Mouse (Mus musculus): Measurements from ENCODE around the gene Erp44. TPM values are rescaled to one million over a fixed set of nuclear protein-coding genes. Genes with fewer than 3 reads are reported as not detected.

Gene Erp44
- polyA plus RNA-seq, 1 experiment from 2014 or later, result 84.5 TPM

GRCm38 (mm10) chr4:48226800-48227199, 52.6 kb downstream of the Erp44 start:
- ATAC-seq (replicated peaks; ENCODE audit: insufficient number of reproducible peaks, low FRiP score, low TSS enrichment, low read depth) (no peak), DNase-seq (ENCODE audit: low spot score) (no peak)
- no peaks in the 10 kb centered on the region for H3K9me3 ChIP-seq (replicated peaks; ENCODE audit: control insufficient read depth, low read length)

GRCm38 (mm10) chr4:48225604-48226003, 53.8 kb downstream of the Erp44 start:
- WGBS, result 59% methylated on average over 3 of the region's 3 CpGs
- H3K27me3 ChIP-seq (ENCODE audit: control insufficient read depth, insufficient read depth, low read length), result no peaks in the 10 kb centered on the region
- H3K27ac ChIP-seq (replicated peaks; ENCODE audit: low read depth, low read length), result no peak overlapping the region
- no peak overlapping the region for H3K4me3 ChIP-seq (ENCODE audit: low read depth, low read length)
- H3K36me3 ChIP-seq (replicated peaks; ENCODE audit: control insufficient read depth, insufficient read depth, low read depth, low read length), result no peaks in the 10 kb centered on the region
- no peaks in the 10 kb centered on the region for H3K9me3 ChIP-seq (replicated peaks; ENCODE audit: control insufficient read depth, low read length)
- ATAC-seq (replicated peaks; ENCODE audit: insufficient number of reproducible peaks, low FRiP score, low TSS enrichment, low read depth) (no peak), DNase-seq (ENCODE audit: low spot score) (no peak)
- H3K9ac ChIP-seq (replicated peaks; ENCODE audit: low read length), result no peak overlapping the region
- no peaks in the 10 kb centered on the region for H3K4me1 ChIP-seq (ENCODE audit: control insufficient read depth, insufficient read depth, low read length)
- no peak overlapping the region for H3K4me2 ChIP-seq (ENCODE audit: low read depth, low read length)

More at GRCm38 (mm10) chr4:48226800-48227199, 52.6 kb downstream of the Erp44 start:
- no peaks in the 10 kb centered on the region for H3K36me3 ChIP-seq (replicated peaks; ENCODE audit: control insufficient read depth, insufficient read depth, low read depth, low read length)
- no peak overlapping the region for H3K27ac ChIP-seq (replicated peaks; ENCODE audit: low read depth, low read length)
- H3K27me3 ChIP-seq (ENCODE audit: control insufficient read depth, insufficient read depth, low read length), result no peaks in the 10 kb centered on the region
- 76% methylated on average over 3 of the region's 3 CpGs for WGBS
- no peak overlapping the region for H3K9ac ChIP-seq (replicated peaks; ENCODE audit: low read length)
- no peak overlapping the region for H3K4me2 ChIP-seq (ENCODE audit: low read depth, low read length)
- no peak overlapping the region for H3K4me3 ChIP-seq (ENCODE audit: low read depth, low read length)
- H3K4me1 ChIP-seq (ENCODE audit: control insufficient read depth, insufficient read depth, low read length), result no peaks in the 10 kb centered on the region

GRCm38 (mm10) chr4:48225173-48225572, 54.2 kb downstream of the Erp44 start:
- H3K36me3 ChIP-seq (replicated peaks; ENCODE audit: control insufficient read depth, insufficient read depth, low read depth, low read length), result no peaks in the 10 kb centered on the region
- WGBS, result 19% methylated on average over 2 of the region's 2 CpGs
- no peaks in the 10 kb centered on the region for H3K4me1 ChIP-seq (ENCODE audit: control insufficient read depth, insufficient read depth, low read length)
- no peaks in the 10 kb centered on the region for H3K9me3 ChIP-seq (replicated peaks; ENCODE audit: control insufficient read depth, low read length)
- H3K27ac ChIP-seq (replicated peaks; ENCODE audit: low read depth, low read length), result no peak overlapping the region
- DNase-seq (ENCODE audit: low spot score), result peak; percentile 71
- no peak overlapping the region for H3K4me3 ChIP-seq (ENCODE audit: low read depth, low read length)
- H3K9ac ChIP-seq (replicated peaks; ENCODE audit: low read length), result no peak overlapping the region
- no peak overlapping the region for H3K4me2 ChIP-seq (ENCODE audit: low read depth, low read length)
- H3K27me3 ChIP-seq (ENCODE audit: control insufficient read depth, insufficient read depth, low read length), result no peaks in the 10 kb centered on the region
- ATAC-seq (replicated peaks; ENCODE audit: insufficient number of reproducible peaks, low FRiP score, low TSS enrichment, low read depth), result 0 out of 2 replicates have a peak, but pooled peaks have one; percentile 56

GRCm38 (mm10) chr4:48203564-48203963, 75.8 kb downstream of the Erp44 start:
- no peak overlapping the region for H3K4me2 ChIP-seq (ENCODE audit: low read depth, low read length)
- H3K4me1 ChIP-seq (ENCODE audit: control insufficient read depth, insufficient read depth, low read length), result no peaks in the 10 kb centered on the region
- no peak overlapping the region for H3K9ac ChIP-seq (replicated peaks; ENCODE audit: low read length)
- H3K9me3 ChIP-seq (replicated peaks; ENCODE audit: control insufficient read depth, low read length), result no peaks in the 10 kb centered on the region
- DNase-seq (ENCODE audit: low spot score) (no peak), ATAC-seq (replicated peaks; ENCODE audit: insufficient number of reproducible peaks, low FRiP score, low TSS enrichment, low read depth) (no peak)
- H3K4me3 ChIP-seq (ENCODE audit: low read depth, low read length), result no peak overlapping the region
- 88% methylated on average over 4 of the region's 4 CpGs for WGBS
- H3K36me3 ChIP-seq (replicated peaks; ENCODE audit: control insufficient read depth, insufficient read depth, low read depth, low read length), result no peaks in the 10 kb centered on the region; the same call in 1 of the 2 replicates
- no peak overlapping the region for H3K27ac ChIP-seq (replicated peaks; ENCODE audit: low read depth, low read length)
- H3K27me3 ChIP-seq (ENCODE audit: control insufficient read depth, insufficient read depth, low read length), result no peaks in the 10 kb centered on the region

GRCm38 (mm10) chr4:48198447-48198846, 80.9 kb downstream of the Erp44 start:
- WGBS, result 90% methylated on average over 8 of the region's 8 CpGs

GRCm38 (mm10) chr4:48197925-48198324, 81.4 kb downstream of the Erp44 start:
- H3K4me1 ChIP-seq (ENCODE audit: control insufficient read depth, insufficient read depth, low read length), result no peaks in the 10 kb centered on the region
- H3K36me3 ChIP-seq (replicated peaks; ENCODE audit: control insufficient read depth, insufficient read depth, low read depth, low read length), result no peaks in the 10 kb centered on the region; the same call in 1 of the 2 replicates
- no peak overlapping the region for H3K27ac ChIP-seq (replicated peaks; ENCODE audit: low read depth, low read length)
- no peak overlapping the region for H3K4me2 ChIP-seq (ENCODE audit: low read depth, low read length)
- WGBS, result 83% methylated on average over 3 of the region's 3 CpGs
- DNase-seq (ENCODE audit: low spot score), result no peak
- no peaks in the 10 kb centered on the region for H3K27me3 ChIP-seq (ENCODE audit: control insufficient read depth, insufficient read depth, low read length)
- no peak overlapping the region for H3K4me3 ChIP-seq (ENCODE audit: low read depth, low read length)
- H3K9ac ChIP-seq (replicated peaks; ENCODE audit: low read length), result no peak overlapping the region
- no peak for ATAC-seq (replicated peaks; ENCODE audit: insufficient number of reproducible peaks, low FRiP score, low TSS enrichment, low read depth)
- no peaks in the 10 kb centered on the region for H3K9me3 ChIP-seq (replicated peaks; ENCODE audit: control insufficient read depth, low read length)

More at GRCm38 (mm10) chr4:48198447-48198846, 80.9 kb downstream of the Erp44 start:
- no peak overlapping the region for H3K27ac ChIP-seq (replicated peaks; ENCODE audit: low read depth, low read length)
- H3K4me2 ChIP-seq (ENCODE audit: low read depth, low read length), result no peak overlapping the region
- no peak overlapping the region for H3K4me3 ChIP-seq (ENCODE audit: low read depth, low read length)
- H3K9ac ChIP-seq (replicated peaks; ENCODE audit: low read length), result no peak overlapping the region
- no peak for DNase-seq (ENCODE audit: low spot score)
- no peak for ATAC-seq (replicated peaks; ENCODE audit: insufficient number of reproducible peaks, low FRiP score, low TSS enrichment, low read depth)
- H3K4me1 ChIP-seq (ENCODE audit: control insufficient read depth, insufficient read depth, low read length), result no peaks in the 10 kb centered on the region
- H3K36me3 ChIP-seq (replicated peaks; ENCODE audit: control insufficient read depth, insufficient read depth, low read depth, low read length), result no peaks in the 10 kb centered on the region; the same call in 1 of the 2 replicates
- H3K9me3 ChIP-seq (replicated peaks; ENCODE audit: control insufficient read depth, low read length), result no peaks in the 10 kb centered on the region
- H3K27me3 ChIP-seq (ENCODE audit: control insufficient read depth, insufficient read depth, low read length), result no peaks in the 10 kb centered on the region

GRCm38 (mm10) chr4:48182115-48182806, 97.1 kb downstream of the Erp44 start:
- no peaks in the 10 kb centered on the region for H3K4me1 ChIP-seq (ENCODE audit: control insufficient read depth, insufficient read depth, low read length)
- H3K36me3 ChIP-seq (replicated peaks; ENCODE audit: control insufficient read depth, insufficient read depth, low read depth, low read length), result no peaks in the 10 kb centered on the region
- 87% methylated on average over 8 of the region's 8 CpGs for WGBS
- no peaks in the 10 kb centered on the region for H3K27me3 ChIP-seq (ENCODE audit: control insufficient read depth, insufficient read depth, low read length)
- H3K4me3 ChIP-seq (ENCODE audit: low read depth, low read length), result no peak overlapping the region
- no peaks in the 10 kb centered on the region for H3K9me3 ChIP-seq (replicated peaks; ENCODE audit: control insufficient read depth, low read length)
- H3K27ac ChIP-seq (replicated peaks; ENCODE audit: low read depth, low read length), result no peak overlapping the region
- DNase-seq (ENCODE audit: low spot score) (no peak), ATAC-seq (replicated peaks; ENCODE audit: insufficient number of reproducible peaks, low FRiP score, low TSS enrichment, low read depth) (no peak)
- no peak overlapping the region for H3K9ac ChIP-seq (replicated peaks; ENCODE audit: low read length)
- H3K4me2 ChIP-seq (ENCODE audit: low read depth, low read length), result no peak overlapping the region

- 78% methylated on average over 6 of the region's 6 CpGs for WGBS
- no peak overlapping the region for H3K4me3 ChIP-seq (ENCODE audit: low read depth, low read length)
These were observed 98.0 kb downstream of the Erp44 start for GRCm38 (mm10) chr4:48181366-48181765.

More at GRCm38 (mm10) chr4:48181366-48181765, 98.0 kb downstream of the Erp44 start:
- no peak overlapping the region for H3K4me2 ChIP-seq (ENCODE audit: low read depth, low read length)
- H3K27ac ChIP-seq (replicated peaks; ENCODE audit: low read depth, low read length), result no peak overlapping the region
- H3K27me3 ChIP-seq (ENCODE audit: control insufficient read depth, insufficient read depth, low read length), result no peaks in the 10 kb centered on the region
- no peaks in the 10 kb centered on the region for H3K36me3 ChIP-seq (replicated peaks; ENCODE audit: control insufficient read depth, insufficient read depth, low read depth, low read length)
- DNase-seq (ENCODE audit: low spot score) (no peak), ATAC-seq (replicated peaks; ENCODE audit: insufficient number of reproducible peaks, low FRiP score, low TSS enrichment, low read depth) (no peak)
- H3K9me3 ChIP-seq (replicated peaks; ENCODE audit: control insufficient read depth, low read length), result no peaks in the 10 kb centered on the region
- H3K4me1 ChIP-seq (ENCODE audit: control insufficient read depth, insufficient read depth, low read length), result no peaks in the 10 kb centered on the region
- H3K9ac ChIP-seq (replicated peaks; ENCODE audit: low read length), result no peak overlapping the region
